Mouse (Mus musculus): ENCODE measurements at regions not wholly inside any gene's neighbourhood (a gene's known extent, or its start where the extent isn't known, plus 50 kb on each side); places are given as distances from the start of the nearest gene placed in this dataset.
"Not testable (repeated sequence)": the region's sequence is repeated elsewhere in the genome, so short reads cannot be mapped to it uniquely, and the experiment has no call there.

DNA sequence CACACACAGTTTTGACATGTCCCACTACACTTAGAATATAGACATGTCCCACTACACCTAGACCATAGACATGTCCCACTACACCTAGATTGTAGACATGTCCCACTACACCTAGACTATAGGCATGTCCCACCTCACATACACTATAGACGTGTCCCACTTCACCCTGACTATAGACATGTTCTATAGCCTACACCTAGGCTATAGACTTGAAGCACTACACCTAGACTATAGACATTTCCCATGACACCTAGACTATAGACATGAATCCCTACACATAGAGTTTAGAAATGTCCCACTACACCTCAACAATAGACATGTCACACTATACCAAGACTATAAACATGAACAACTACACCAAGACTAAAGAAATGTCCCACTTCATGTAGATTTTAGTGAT lies 2580.9 kb downstream of the Gm37988 start:
- 81% methylated on average over 1 of the region's 1 CpGs for WGBS
- H3K4me1 ChIP-seq (ENCODE audit: control insufficient read depth, insufficient read depth, low read length): no peaks in the 10 kb centered on the region
- no peak for DNase-seq (ENCODE audit: low spot score, missing footprints)
- H3K9me3 ChIP-seq (ENCODE audit: control insufficient read depth, low read length): no peaks in the 10 kb centered on the region
- H3K9ac ChIP-seq (ENCODE audit: low read length): no peak overlapping the region
- H3K4me2 ChIP-seq: no peak overlapping the region
- H3K27ac ChIP-seq (ENCODE audit: low read depth, low read length): no peak overlapping the region
- no peaks in the 10 kb centered on the region for H3K27me3 ChIP-seq (ENCODE audit: control insufficient read depth, insufficient read depth, low read length)
- peak; percentile 44 for ATAC-seq (ENCODE audit: low FRiP score)
- no peak overlapping the region for H3K4me3 ChIP-seq (ENCODE audit: low read depth, low read length)
- H3K36me3 ChIP-seq (ENCODE audit: control insufficient read depth, insufficient read depth, low read length): no peaks in the 10 kb centered on the region

DNA sequence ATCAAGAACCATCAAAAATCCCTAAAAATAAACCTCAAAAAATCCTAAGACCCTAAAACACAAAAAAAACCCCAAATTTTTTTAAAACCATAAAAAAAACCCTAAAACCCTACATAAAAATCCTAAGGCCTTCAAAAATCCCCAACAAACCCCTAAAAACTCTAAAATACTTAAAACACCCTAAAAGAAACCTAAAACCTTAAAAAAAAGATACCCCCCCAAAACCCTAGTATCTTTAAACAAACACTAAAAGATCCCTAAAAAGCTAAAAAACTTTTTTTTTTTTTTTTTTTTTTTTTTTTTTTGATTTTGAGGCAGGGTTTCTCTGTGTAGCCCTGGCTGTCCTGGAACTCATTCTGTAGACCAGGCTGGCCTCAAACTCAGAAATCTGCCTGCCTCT lies 2585.8 kb downstream of the Gm37988 start:
- no peak overlapping the region for H3K27ac ChIP-seq (ENCODE audit: low read depth, low read length)
- ATAC-seq (ENCODE audit: low FRiP score): no peak
- H3K27me3 ChIP-seq (ENCODE audit: control insufficient read depth, insufficient read depth, low read length): no peaks in the 10 kb centered on the region
- H3K4me3 ChIP-seq (ENCODE audit: low read depth, low read length): no peak overlapping the region
- H3K9ac ChIP-seq (ENCODE audit: low read length): no peak overlapping the region
- no peaks in the 10 kb centered on the region for H3K4me1 ChIP-seq (ENCODE audit: control insufficient read depth, insufficient read depth, low read length)
- H3K9me3 ChIP-seq (ENCODE audit: control insufficient read depth, low read length): no peaks in the 10 kb centered on the region
- DNase-seq (ENCODE audit: low spot score, missing footprints): no peak
- H3K36me3 ChIP-seq (ENCODE audit: control insufficient read depth, insufficient read depth, low read length): no peaks in the 10 kb centered on the region
- no peak overlapping the region for H3K4me2 ChIP-seq

DNA sequence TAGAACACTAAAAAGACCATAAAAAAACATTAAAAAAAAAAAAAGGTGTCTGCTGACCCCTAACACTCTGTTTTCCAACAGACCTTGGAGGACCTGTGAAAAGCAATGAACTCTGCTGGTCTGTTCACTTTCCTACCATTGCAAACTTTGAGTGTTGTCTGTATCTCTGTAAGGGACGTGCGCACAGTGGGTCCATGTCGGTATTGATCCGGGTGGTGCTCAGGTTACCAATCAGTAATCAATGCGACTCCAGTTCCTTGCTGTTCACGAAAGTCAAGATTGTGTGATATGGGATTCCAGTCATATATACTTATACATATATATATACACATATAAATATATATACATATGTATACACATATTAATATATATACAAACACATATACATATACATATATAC lies 2586.5 kb downstream of the Gm37988 start:
- ATAC-seq (ENCODE audit: low FRiP score): no peak
- no peak overlapping the region for H3K9ac ChIP-seq (ENCODE audit: low read length)
- no peaks in the 10 kb centered on the region for H3K36me3 ChIP-seq (ENCODE audit: control insufficient read depth, insufficient read depth, low read length)
- H3K9me3 ChIP-seq (ENCODE audit: control insufficient read depth, low read length): no peaks in the 10 kb centered on the region
- H3K4me3 ChIP-seq (ENCODE audit: low read depth, low read length): no peak overlapping the region
- H3K27ac ChIP-seq (ENCODE audit: low read depth, low read length): no peak overlapping the region
- no peak overlapping the region for H3K4me2 ChIP-seq
- peak; percentile 89 for DNase-seq (ENCODE audit: low spot score, missing footprints)
- no peaks in the 10 kb centered on the region for H3K4me1 ChIP-seq (ENCODE audit: control insufficient read depth, insufficient read depth, low read length)
- 95% methylated on average over 6 of the region's 6 CpGs for WGBS
- no peaks in the 10 kb centered on the region for H3K27me3 ChIP-seq (ENCODE audit: control insufficient read depth, insufficient read depth, low read length)

DNA sequence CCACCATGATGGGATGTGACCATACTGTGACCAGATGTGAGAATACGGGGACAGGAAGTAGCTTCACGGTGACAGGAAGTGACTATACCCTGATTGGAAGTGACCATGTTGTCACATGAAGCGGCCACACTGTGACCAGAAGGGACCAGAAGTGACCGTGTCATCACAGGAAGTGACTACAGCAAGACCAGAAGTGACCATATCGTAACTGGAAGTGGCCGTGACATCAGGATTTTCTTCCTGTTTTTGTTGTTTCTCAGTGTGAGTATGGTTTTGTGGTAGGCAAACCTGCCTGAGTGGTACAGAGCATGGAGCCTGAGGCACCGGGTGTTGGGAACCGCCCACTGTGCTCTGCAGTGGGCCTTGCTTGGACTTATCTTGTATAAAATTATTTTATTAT lies 2587.8 kb downstream of the Gm37988 start:
- Histone ChIP-seq H3K4me1 (ENCODE audit: control insufficient read depth, insufficient read depth, low read length) (no peaks in the 10 kb centered on the region), H3K36me3 (ENCODE audit: control insufficient read depth, insufficient read depth, low read length) (no peaks in the 10 kb centered on the region), H3K27ac (ENCODE audit: low read depth, low read length) (no peak overlapping the region), H3K4me2 (no peak overlapping the region), H3K4me3 (ENCODE audit: low read depth, low read length) (no peak overlapping the region), H3K9ac (ENCODE audit: low read length) (no peak overlapping the region), H3K9me3 (ENCODE audit: control insufficient read depth, low read length) (no peaks in the 10 kb centered on the region), H3K27me3 (ENCODE audit: control insufficient read depth, insufficient read depth, low read length) (no peaks in the 10 kb centered on the region)
- WGBS: 94% methylated on average over 8 of the region's 8 CpGs
- ATAC-seq (ENCODE audit: low FRiP score): no peak
- DNase-seq (ENCODE audit: low spot score, missing footprints): peak; percentile 82

DNA sequence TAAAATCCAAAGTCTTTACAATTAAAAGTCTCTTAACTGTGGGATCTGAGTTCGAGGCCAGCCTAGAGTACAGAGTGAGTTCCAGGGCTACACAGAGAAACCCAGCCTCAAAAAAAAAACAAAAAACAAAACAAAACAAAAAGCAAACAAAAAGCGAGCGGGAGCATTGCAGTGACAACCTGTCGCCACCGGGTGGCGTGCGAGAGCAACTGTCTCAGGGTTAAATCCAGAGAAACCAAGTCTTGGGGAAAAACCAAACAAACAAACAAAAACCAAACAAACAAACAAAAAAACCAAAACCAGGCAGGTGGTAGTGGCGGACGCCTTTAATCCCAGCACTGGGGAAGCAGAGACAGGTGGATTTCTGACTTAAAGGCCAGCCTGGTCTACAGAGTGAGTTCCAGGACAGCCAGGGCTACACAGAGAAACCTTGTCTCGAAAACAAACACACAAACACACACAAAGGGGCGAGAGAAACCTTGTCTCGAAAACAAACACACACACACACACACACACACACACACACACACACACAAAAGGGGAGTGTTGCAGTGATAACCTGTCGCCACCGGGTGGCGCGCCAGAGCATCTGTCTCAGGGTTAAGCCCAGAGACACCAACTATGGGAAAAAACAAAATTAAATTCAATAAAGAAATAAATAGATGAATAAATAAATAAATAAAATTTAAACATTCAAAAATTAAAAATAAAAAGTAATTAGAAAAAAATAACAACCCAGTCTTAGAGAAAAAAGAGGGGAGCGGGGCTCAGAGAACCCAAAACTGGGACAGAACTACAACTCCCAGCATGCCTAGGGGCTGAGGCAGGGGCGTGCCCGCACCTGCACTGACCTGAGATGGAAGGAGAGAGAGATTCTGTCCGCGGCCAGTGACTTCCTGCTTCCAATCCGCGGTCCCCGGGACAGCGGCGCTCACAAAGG lies 2589.4 kb downstream of the Gm37988 start:
- peak; percentile 89 for ATAC-seq (ENCODE audit: low FRiP score)

DNA sequence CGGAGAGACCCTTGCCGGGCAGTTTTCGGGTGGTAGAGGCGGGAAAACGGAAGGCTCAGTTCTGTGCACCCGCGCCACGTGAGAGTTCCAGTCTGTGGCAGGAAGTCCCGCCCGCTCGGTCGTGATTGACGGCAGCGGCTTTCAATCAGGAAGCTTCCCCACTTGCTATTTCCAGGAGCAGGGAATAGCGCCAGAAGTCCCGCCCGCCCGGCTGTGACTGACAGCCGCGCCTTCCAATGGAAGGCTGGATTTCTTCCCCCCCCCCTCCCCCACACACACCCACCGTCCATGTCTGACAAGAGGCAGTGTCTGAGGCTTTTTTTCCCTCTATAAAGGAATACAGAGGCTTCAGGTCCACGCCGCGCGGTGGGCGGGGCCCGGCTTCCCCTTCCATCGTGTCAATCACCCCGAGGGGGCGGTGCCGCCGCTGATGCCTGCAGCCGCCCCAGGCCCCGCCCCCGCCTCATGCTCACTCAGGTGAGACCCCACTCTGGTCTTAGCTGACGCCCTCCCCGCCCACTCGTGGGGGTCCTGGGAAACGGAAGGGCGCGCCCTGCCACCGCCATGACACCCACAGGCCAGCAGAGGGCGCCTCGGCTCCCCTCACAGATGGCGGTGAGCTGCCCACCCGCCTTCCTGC lies 2590.2 kb downstream of the Gm37988 start:
- ATAC-seq (ENCODE audit: low FRiP score) (peak; percentile 98), DNase-seq (ENCODE audit: low spot score, missing footprints) (peak; percentile 100)
- peak overlapping the region; percentile 58 for H3K4me2 ChIP-seq
- H3K36me3 ChIP-seq (ENCODE audit: control insufficient read depth, insufficient read depth, low read length): no peaks in the 10 kb centered on the region
- H3K4me1 ChIP-seq (ENCODE audit: control insufficient read depth, insufficient read depth, low read length): no peaks in the 10 kb centered on the region
- under 1% methylated on average over 44 of the region's 46 CpGs for WGBS
- no peaks in the 10 kb centered on the region for H3K9me3 ChIP-seq (ENCODE audit: control insufficient read depth, low read length)
- H3K4me3 ChIP-seq (ENCODE audit: low read depth, low read length): peak overlapping the region; percentile 63
- H3K27me3 ChIP-seq (ENCODE audit: control insufficient read depth, insufficient read depth, low read length): no peaks in the 10 kb centered on the region
- H3K27ac ChIP-seq (ENCODE audit: low read depth, low read length): peak overlapping the region; percentile 16; the same call in 1 of the 2 replicates
- H3K9ac ChIP-seq (ENCODE audit: low read length): peak overlapping the region; percentile 68

More for the DNA sequence above, 2589.4 kb downstream of the Gm37988 start:
- Histone ChIP-seq H3K27ac (ENCODE audit: low read depth, low read length) (no peak overlapping the region; the same call in 1 of the 2 replicates), H3K27me3 (ENCODE audit: control insufficient read depth, insufficient read depth, low read length) (no peaks in the 10 kb centered on the region), H3K4me1 (ENCODE audit: control insufficient read depth, insufficient read depth, low read length) (no peaks in the 10 kb centered on the region), H3K36me3 (ENCODE audit: control insufficient read depth, insufficient read depth, low read length) (no peaks in the 10 kb centered on the region), H3K9ac (ENCODE audit: low read length) (peak overlapping the region; percentile 68), H3K9me3 (ENCODE audit: control insufficient read depth, low read length) (no peaks in the 10 kb centered on the region), H3K4me2 (peak overlapping the region; percentile 33), H3K4me3 (ENCODE audit: low read depth, low read length) (peak overlapping the region; percentile 63)
- peak; percentile 96 for DNase-seq (ENCODE audit: low spot score, missing footprints)
- WGBS: 18% methylated on average over 26 of the region's 26 CpGs

DNA sequence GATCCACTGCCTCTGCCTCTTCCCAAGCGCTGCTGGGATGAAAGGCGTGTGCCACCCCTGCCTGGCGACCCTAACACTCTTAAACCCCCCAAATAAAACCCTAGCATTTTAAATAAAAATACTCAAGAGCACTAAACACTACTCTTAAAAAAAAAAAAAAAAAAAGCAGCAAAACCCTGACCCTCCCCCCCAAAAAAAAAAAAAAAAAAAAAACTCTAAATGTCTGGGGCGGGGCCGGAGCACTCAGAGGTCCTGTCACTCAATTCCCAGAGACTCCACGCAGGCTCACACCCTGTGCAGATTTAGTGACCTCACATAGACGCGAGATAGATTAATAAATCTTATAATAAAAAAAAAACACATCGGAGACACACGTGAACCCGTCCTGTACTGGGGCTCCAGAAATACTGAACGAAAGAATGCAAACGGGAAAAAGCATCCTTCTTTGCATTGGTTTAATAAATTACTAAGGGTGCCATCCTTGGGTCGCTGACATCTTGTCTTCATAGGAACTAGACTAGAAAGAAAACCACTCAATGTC lies 2591.1 kb downstream of the Gm37988 start:
- Histone ChIP-seq H3K4me1 (ENCODE audit: control insufficient read depth, insufficient read depth, low read length) (no peaks in the 10 kb centered on the region), H3K4me3 (ENCODE audit: low read depth, low read length) (peak overlapping the region; percentile 63), H3K36me3 (ENCODE audit: control insufficient read depth, insufficient read depth, low read length) (no peaks in the 10 kb centered on the region), H3K9ac (ENCODE audit: low read length) (peak overlapping the region; percentile 63), H3K27ac (ENCODE audit: low read depth, low read length) (no peak overlapping the region), H3K9me3 (ENCODE audit: control insufficient read depth, low read length) (no peaks in the 10 kb centered on the region), H3K27me3 (ENCODE audit: control insufficient read depth, insufficient read depth, low read length) (no peaks in the 10 kb centered on the region), H3K4me2 (peak overlapping the region; percentile 58)
- WGBS: 59% methylated on average over 14 of the region's 14 CpGs
- DNase-seq (ENCODE audit: low spot score, missing footprints): no peak
- ATAC-seq (ENCODE audit: low FRiP score): no peak; the same call in 1 of the 2 replicates

DNA sequence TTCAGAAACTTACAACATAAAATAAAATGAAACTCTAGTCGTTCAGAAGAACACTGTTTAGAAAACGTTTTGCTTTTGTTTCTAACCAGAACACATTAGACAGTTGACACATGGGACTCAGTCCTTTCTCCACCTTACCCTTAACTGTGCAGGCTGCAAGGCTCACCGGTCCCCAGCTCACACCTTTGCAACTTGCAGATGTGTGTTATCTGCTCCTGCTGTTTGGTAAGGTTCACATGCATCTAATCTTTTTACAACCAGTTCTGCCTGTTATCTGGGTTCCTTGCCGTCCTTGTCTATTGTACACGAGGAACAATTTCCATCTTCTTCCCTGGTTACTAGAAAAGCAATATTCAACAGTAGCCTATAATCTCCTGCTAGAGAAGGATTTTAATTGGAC lies 2598.0 kb downstream of the Gm37988 start:
- not testable (repeated sequence) for H3K4me3 ChIP-seq (ENCODE audit: low read depth, low read length); H3K9me3 ChIP-seq (ENCODE audit: control insufficient read depth, low read length); H3K4me1 ChIP-seq (ENCODE audit: control insufficient read depth, insufficient read depth, low read length); H3K27me3 ChIP-seq (ENCODE audit: control insufficient read depth, insufficient read depth, low read length); H3K36me3 ChIP-seq (ENCODE audit: control insufficient read depth, insufficient read depth, low read length); H3K4me2 ChIP-seq; H3K9ac ChIP-seq (ENCODE audit: low read length); ATAC-seq (ENCODE audit: low FRiP score); H3K27ac ChIP-seq (ENCODE audit: low read depth, low read length); DNase-seq (ENCODE audit: low spot score, missing footprints)
- WGBS: 79% methylated on average over 5 of the region's 5 CpGs

DNA sequence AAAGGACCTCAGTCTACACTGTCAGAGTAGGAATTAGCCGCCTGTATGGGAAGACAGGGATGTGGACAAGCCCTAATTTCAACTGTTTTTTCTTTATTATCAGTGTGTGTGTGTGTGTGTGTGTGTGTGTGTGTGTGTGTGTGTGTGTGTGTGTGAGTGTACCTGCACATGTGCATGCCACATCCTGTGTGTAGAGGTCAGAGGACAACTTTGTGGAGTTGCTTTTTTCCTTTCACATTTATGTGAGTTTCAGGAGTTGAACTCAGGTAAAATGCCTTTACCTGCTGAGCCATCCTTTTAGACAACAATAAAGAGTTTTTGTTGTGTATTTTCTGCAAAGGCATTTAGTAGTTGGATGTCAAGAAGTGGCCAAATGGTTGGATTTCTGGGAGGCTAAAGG lies 2606.8 kb downstream of the Gm37988 start:
- H3K9me3 ChIP-seq (ENCODE audit: control insufficient read depth, low read length): no peaks in the 10 kb centered on the region
- ATAC-seq (ENCODE audit: low FRiP score) (no peak), DNase-seq (ENCODE audit: low spot score, missing footprints) (no peak)
- H3K9ac ChIP-seq (ENCODE audit: low read length): no peak overlapping the region
- H3K4me3 ChIP-seq (ENCODE audit: low read depth, low read length): no peak overlapping the region
- no peak overlapping the region for H3K4me2 ChIP-seq
- no peak overlapping the region for H3K27ac ChIP-seq (ENCODE audit: low read depth, low read length)
- 86% methylated on average over 1 of the region's 1 CpGs for WGBS
- H3K4me1 ChIP-seq (ENCODE audit: control insufficient read depth, insufficient read depth, low read length): no peaks in the 10 kb centered on the region
- no peaks in the 10 kb centered on the region for H3K27me3 ChIP-seq (ENCODE audit: control insufficient read depth, insufficient read depth, low read length)
- no peaks in the 10 kb centered on the region for H3K36me3 ChIP-seq (ENCODE audit: control insufficient read depth, insufficient read depth, low read length)

All from midbrain, embryonic 11.5 days (tissue).